Mouse (Mus musculus) gastrocnemius, postnatal 36 days (tissue): ENCODE data around the gene Atox1. TPM values are rescaled to one million over a fixed set of nuclear protein-coding genes. Genes with fewer than 3 reads are reported as not detected.

Experiments used
- DNase-seq, 2 experiments: peaks; one replicate each; pipeline ENCODE4 v3.0.0; 2022
- intact Hi-C: fragments of 180-260 bp; cut with DNase I; formaldehyde crosslinking; loops from one replicate; pipeline ENCODE4 v1.15.1; 2025
- long read RNA-seq, 2 experiments: library from polyadenylated mRNA; stranded (forward); transcript quantifications; one replicate each; pipeline ENCODE4 v2.0.0; 2021
- total RNA-seq, 2 experiments: library from RNA; stranded (reverse); gene quantifications; 2 replicates each; pipeline ENCODE4 v1.2.3; 2021

Atox1 gene
- total RNA-seq: 10 to 100 TPM; 50.4 to 56.4 TPM
- long read RNA-seq, experiment 1, transcript Atox1-201 (4 exons, 541 nt): major isoform, 123 of 131 reads
- long read RNA-seq, experiment 1, partial matches to known transcripts: 6 of 131 reads
- long read RNA-seq, experiment 1, other reads (novel, unspliced or antisense): 2 of 131 reads
- long read RNA-seq, experiment 2, transcript Atox1-201 (4 exons, 541 nt): major isoform, 138 of 145 reads
- long read RNA-seq, experiment 2, partial matches to known transcripts: 3 of 145 reads
- long read RNA-seq, experiment 2, other reads (novel, unspliced or antisense): 3 of 145 reads

DNA sequence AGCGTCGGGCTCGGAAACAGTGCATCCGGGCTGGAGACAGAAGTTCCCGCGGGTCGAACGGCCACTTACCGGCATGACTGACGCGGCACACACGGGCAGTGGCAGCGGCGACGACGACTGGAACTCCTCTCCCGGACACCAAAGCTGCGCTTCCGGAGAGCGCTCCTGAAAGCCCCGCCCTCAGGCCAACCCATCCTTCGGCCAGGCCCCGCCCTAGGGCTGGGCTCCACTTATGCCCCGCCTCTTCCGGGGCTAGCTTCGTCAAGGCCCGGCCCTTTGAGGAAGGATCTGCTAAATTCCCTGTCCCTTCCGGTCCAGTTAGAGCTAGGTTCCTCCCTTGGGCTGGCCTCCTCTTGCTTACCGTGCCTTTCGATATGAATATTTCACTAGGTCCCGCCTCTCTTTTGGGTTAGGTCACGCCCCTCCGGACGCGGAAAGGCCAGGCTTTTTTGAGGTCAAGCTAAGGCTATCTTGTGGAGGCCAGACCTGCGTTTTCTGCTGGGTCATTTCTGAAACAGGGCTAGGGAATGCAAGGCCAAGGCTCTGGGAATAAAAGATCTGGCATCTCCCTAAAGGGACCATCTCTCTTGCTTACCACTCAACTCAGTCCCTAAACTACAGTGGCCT lies at the start of gene Atox1:
Gene Atox1 (minus strand): TSS at position 221 of the 627 bp plus-strand sequence.
- intact Hi-C loops: no loop called here

GRCm38 (mm10) chr11:55505485-55505884 lies 44.4 kb upstream of the Atox1 start:
- DNase-seq: no peak
- intact Hi-C loops: no loop called here

More for the DNA sequence above, at the start of gene Atox1:
- peak; percentile 91 to 93 for DNase-seq

DNA sequence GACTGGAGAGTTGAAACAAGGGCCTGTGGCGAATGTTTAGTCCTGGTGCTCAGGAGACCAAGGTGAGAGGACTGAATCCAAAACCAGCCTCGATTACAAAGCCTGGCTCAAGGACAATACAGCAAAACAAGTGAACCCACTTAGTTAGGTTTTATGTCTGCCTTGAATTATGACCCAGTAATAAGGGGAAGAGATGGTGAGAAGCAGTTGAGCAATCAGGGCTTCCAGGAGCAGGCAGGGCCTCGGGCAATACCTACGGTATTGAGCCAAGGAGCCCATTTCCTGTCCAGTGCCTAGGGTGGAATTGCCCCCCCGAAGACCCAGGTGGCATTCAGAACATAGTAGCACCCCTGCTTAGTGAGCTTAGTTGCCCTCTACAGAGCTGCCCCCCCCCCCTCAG lies 41.8 kb upstream of the Atox1 start:
- no peak for DNase-seq
- intact Hi-C loops: no loop called here

DNA sequence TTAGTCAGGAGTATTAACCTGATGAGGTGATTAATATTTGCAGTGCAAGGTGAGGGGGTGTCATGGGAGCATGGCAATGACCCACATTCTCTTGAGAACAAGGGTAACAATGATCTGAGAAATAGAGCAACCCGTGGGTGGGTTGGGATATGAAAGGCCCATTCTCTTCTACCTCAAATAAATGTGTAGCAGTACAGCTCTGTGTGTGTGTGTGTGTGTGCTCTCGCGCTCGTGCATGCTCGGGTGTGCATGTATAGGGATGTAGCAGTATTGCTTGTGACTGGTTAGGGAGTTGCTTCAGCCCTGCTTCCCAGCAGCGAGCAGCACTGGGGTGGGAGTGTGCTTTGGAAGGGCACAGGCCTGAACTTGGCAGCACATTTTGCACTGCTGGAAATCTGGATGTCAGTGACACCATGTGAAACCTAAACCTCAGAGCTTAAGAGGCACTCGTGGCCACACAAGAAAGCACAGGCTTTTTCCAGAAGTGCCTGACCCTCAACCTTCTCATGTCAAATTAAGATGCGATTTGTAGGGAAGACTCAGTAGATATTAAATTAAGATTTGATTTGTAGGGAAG lies 41.0 kb upstream of the Atox1 start:
- peak; percentile 31 to 42 for DNase-seq
- intact Hi-C loops: no loop called here

DNA sequence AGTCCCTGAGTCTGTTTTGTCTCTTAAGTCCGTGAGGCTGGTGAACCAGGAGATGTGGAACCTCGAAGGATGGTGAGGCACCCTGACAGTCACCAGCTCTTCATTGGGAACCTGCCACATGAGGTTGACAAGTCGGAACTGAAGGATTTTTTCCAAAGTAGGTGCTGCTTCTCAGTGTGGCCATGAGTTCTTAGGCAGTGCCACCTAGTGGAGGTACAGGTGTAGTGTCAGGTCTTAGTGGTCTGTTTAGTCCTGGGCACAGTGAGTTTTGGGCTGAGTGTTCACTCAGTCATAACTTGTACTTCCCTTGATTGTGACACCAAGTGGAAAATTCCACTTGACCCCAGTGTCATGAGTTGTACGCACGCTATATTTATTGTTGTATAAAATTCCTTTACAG lies 36.8 kb upstream of the Atox1 start:
- DNase-seq: no peak
- intact Hi-C loops: no loop called here

DNA sequence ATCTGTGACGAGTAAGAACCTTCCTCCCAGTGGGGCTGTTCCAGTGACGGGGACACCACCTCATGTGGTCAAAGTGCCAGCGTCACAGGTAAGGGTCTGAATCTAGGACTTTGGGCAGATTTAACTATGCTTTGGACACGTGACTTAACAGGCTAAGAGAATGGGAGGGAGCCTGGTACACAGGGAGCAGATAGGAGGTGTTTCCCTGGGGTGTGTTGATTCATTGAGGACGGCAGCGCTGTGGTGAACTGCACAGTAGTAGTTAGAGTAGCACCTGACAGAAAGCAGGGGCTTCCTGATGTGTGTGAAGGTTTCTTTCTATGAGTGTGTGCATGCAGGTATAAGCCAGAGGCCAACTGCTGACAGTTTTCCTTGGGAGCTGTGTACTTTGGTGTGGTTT lies 35.1 kb upstream of the Atox1 start:
- intact Hi-C loops: no loop called here
- no peak for DNase-seq

DNA sequence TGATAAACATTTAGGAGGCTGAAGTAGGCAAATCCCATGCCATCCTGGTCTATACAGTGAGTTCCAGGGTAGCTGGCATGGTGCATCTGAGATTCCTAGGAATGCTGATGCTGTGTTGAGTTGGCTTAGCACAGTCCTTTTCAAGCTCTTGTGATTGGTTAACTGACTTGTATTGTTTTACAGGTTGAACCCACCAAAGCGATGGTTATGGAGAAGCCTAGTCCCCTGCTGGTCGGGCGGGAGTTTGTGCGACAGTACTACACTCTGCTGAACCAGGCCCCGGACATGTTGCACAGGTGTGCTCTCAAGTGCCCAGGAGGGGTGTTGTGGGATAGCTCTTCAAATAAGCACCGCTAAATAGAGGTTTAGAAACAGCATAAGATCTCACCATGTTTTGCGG lies 24.4 kb upstream of the Atox1 start:
- DNase-seq: no peak
- intact Hi-C loops: no loop called here

DNA sequence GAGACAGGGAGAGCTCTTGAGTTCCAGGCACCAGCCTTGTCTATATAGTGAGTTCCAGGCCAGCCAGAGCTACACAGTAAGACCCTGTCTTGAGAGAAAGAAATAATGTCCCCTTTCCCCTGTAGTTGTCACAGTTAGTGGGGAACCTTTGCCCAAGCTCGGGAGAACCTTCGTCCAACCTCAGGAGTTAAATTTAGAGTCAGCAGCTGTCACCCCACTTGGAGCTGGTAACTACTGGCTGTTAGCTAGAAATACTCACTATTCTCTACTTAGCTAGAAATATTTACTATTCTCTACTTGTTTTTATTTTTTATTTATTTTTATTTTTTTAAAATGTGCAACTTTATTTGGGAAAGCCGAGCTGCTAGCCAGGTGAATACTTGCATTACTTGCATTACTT lies 12.2 kb upstream of the Atox1 start:
- intact Hi-C loops: no loop called here
- no peak for DNase-seq

DNA sequence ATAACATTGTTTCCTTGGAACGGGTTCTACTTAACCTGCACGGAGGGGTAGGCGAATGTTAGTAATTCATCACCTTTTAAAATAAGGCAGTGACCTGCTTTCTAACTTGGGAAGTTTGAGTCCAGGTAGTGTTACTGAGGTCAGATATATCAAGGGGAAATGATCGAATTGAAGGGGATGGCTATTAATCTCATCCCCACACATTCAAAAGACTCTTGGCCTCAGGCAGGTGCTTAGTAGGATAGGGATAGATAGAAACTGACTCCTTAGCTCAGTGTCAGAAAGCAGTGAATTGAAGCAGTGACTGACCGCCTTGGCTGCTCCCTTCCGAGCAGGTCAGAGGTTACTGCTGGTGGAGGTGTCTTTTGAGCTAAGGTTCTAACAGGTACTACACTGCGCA lies 10.4 kb upstream of the Atox1 start:
- intact Hi-C loops: no loop called here

GRCm38 (mm10) chr11:55470761-55471160 lies 9.7 kb upstream of the Atox1 start:
- intact Hi-C loops: no loop called here
- no peak for DNase-seq

More for the DNA sequence above, 10.4 kb upstream of the Atox1 start:
- no peak for DNase-seq

DNA sequence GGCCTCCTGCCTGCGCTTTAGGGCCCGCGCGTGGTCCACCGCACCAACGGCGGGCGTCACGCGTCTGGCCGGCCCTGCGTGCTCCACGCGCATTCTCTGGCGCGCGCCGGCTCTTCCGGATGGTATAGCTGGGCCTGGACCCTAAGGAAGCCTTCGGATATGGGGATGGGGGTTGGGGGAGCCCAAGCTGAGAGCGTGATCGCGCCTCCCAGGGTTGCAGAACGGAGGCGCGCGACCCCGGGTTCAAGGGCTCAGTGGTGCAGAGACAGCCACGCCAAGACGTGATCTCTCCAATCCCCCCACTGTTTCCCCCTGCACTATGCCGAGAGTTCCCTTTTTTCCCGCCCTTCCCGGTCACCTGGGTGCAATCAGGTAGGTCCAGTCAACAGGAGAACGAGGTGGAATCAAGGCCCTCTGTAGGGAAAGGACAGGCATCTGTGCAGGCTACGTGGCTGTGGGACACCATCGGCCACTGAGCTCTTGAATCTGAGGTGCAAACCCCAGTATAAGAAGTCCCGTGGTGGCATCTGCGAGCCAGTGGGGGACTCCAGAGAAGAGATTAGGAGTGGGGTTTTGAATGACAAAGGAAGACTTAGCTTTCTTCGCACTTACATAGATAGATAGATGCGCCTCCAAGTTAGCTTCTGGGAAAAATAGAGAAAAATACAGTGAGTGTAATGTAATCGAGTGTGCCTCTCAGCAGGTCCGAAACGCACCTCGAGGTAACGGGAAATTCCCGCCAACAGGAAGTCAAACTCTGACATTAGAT lies 9.1 kb upstream of the Atox1 start:
- DNase-seq: no peak
- intact Hi-C loops: no loop called here

- intact Hi-C loops: no loop called here
- peak; percentile 98 to 99 for DNase-seq
These were observed 8.2 kb upstream of the Atox1 start, which contains the start of gene G3bp1 for GRCm38 (mm10) chr11:55469048-55469843. Gene G3bp1 (plus strand): TSS chr11:55469685.

- no peak for DNase-seq
- intact Hi-C loops: no loop called here
These were observed 7.6 kb upstream of the Atox1 start for GRCm38 (mm10) chr11:55468611-55469047.

GRCm38 (mm10) chr11:55468012-55468411 lies 7.0 kb upstream of the Atox1 start:
- no peak for DNase-seq
- intact Hi-C loops: no loop called here

DNA sequence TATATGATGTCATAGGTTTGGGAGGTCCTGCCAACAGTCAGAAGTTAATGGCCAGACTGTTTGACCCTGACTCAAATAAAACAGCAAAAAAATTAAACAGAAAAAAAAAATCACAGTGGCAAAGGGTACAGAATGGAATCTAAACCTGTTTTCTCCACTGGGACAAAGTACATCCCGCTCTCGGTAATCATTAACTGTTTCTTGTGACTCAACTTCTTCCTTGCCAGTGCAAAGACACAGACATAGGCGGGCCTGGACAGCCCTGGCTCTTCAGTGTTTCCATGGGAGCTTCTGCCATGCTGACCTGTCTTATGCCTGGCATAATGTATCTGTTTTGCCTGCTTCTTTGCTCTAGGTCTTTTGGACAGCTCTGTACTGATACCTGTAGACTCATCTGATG lies 4.1 kb upstream of the Atox1 start:
- no peak for DNase-seq
- intact Hi-C loops: no loop called here

- intact Hi-C loops: no loop called here
These were observed 3.7 kb upstream of the Atox1 start for GRCm38 (mm10) chr11:55464707-55465106.

GRCm38 (mm10) chr11:55462149-55462548 lies 1.1 kb upstream of the Atox1 start:
- no peak for DNase-seq
- intact Hi-C loops: no loop called here

More at GRCm38 (mm10) chr11:55464707-55465106, 3.7 kb upstream of the Atox1 start:
- DNase-seq: no peak

GRCm38 (mm10) chr11:55460559-55461018 lies 450 bp downstream of the Atox1 start:
- intact Hi-C loops: no loop called here
- DNase-seq: no peak

GRCm38 (mm10) chr11:55459850-55460558 lies 1.0 kb downstream of the Atox1 start:
- DNase-seq: no peak
- intact Hi-C loops: loop anchor here (5.0 kb wide), 1 partner anchor 208 kb away; no protein-coding TSS in a partner anchor
